Mouse (Mus musculus): Measurements from ENCODE around the gene Gm20388.
"Not testable (repeated sequence)": the region's sequence is repeated elsewhere in the genome, so short reads cannot be mapped to it uniquely, and the experiment has no call there.

GRCm38 (mm10) chr8:123197016-123197415 is 3286.4 kb downstream of the Gm20388 start:
- TF ChIP-seq POLR2A (IDR thresholded peaks at IDR 0.05; ENCODE audit: low read depth, low read length); CTCF (conservative IDR thresholded peaks at IDR 0.05; ENCODE audit: insufficient read depth, insufficient read length, low read depth, low read length): not testable (repeated sequence)

All from kidney, adult 2 months (tissue).